Mouse (Mus musculus): ENCODE results near the gene Recql. TPM values are rescaled to one million over a fixed set of nuclear protein-coding genes. Genes with fewer than 3 reads are reported as not detected.
A peak's percentile ranks its signal among the peaks of the same experiment; 100 is the strongest.
"Not testable (repeated sequence)": the region's sequence is repeated elsewhere in the genome, so short reads cannot be mapped to it uniquely, and the experiment has no call there.

Recql gene
- total RNA-seq, 2 experiments from 2014 or later = 26.0 to 27.3 TPM

DNA sequence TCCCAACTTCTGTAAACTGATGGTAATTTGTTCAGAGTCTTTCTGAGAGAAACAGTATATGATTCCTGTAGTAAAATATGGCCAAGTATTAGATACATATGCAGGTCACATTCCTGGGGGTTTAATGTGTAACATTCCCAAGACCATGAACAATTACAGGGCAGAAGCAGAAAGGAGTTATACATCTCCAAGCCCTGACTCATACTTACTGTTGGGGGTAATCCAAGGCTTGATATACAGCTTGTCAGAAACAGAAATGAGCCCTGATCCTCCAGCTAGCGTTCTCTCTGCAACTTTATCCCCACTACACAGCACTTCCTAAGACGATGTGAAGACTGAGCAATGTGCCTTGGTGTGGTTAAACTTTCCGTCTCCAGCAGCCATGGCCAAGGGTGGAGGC lies 19.3 kb downstream of the Recql start:
- DNase-seq (ENCODE audit: low spot score in 2 of 2) = no peak
- intact Hi-C loops (cut with DNase I) = loop anchor here (10.0 kb wide), 1 partner anchor 97 kb away; no protein-coding TSS in a partner anchor

DNA sequence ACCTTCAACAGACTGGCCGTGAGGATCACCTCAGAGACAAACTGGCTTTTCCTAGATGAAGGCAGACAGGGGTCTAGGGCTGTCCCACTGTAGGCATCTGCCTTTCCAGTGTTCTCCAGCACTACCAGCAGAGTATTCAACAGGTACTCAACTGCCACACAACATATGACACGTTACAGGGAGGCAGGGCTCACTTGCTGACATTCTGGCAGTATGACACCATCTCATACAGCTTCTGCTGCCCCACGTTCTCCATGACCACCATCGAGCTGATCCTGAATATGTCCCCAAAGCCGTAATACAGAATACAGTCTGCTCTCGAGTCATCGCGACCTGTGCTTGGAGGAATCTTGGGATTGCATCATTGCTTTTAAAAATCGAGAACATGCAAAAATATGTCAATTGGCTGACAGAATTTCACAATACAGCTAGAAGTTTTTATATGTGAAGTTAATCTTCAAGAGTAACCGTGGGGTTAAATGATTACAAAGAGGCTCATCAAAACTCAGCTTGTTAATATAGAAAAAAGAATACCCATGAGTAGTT lies 20.3 kb downstream of the Recql start:
- intact Hi-C loops (cut with DNase I) = loop anchor here (10.0 kb wide), 1 partner anchor 98 kb away; no protein-coding TSS in a partner anchor
- no peak for DNase-seq (ENCODE audit: low spot score in 2 of 2)

- DNase-seq (ENCODE audit: low spot score in 2 of 2) = no peak
- intact Hi-C loops (cut with DNase I) = loop anchor here (10.0 kb wide), 1 partner anchor 99 kb away; no protein-coding TSS in a partner anchor
These were observed 21.0 kb downstream of the Recql start for GRCm38 (mm10) chr6:142365742-142366472.

DNA sequence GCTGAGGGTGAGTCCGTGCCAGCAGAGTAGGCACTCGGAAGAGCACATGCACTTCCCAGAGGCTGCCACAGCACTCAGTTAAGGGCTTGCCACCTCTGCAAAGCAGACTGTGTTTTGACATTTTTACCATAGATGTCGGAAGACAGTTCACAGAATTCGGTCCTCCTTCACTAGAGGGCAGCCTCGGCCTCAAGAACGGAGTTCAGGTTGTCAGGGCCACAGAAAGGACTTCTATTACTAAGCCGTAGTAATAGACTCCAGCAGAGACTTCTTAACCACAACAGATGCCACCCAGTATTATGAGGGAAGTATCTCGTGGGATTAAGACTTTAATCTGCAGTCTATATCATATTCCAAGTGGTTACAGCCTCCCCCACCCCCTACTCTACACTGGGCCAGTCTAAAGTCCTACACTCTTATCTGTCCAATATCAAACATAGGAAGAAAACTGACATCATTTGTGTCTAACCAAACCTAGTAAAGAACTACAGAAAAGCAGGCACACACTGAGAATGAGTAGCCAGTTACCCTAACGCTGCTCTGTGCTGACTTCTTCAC lies 23.8 kb downstream of the Recql start:
- DNase-seq (ENCODE audit: low spot score in 2 of 2) = no peak
- intact Hi-C loops (cut with DNase I) = loop anchor here (5.0 to 10.0 kb wide), 2 partner anchors 102 to 154 kb away; no protein-coding TSS in a partner anchor

- DNase-seq (ENCODE audit: low spot score in 2 of 2) = no peak
- intact Hi-C loops (cut with DNase I) = loop anchor here (5.0 to 10.0 kb wide), 2 partner anchors 103 to 155 kb away; no protein-coding TSS in a partner anchor
These were observed 24.9 kb downstream of the Recql start for GRCm38 (mm10) chr6:142362036-142362435.

DNA sequence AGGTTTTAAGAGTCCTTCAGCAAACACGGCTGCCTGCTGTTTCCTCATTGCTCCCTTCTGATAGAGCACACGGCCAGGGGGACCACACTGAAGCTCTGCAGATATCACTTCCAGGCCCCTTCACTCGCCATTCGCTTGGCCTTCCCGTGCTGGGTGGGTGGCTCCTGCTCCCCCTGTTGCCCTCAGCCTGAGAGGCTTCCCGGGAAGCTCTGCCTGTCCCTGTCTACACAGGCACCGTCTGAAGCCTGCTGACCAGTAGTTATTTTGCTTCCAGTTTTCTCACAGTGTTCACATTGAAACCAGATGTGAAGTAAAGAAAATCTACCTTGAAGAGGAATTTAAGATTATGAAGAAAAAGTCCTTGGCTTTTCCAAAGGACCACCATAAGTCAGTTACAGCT lies 29.8 kb downstream of the Recql start:
- intact Hi-C loops (cut with DNase I) = no loop called here
- DNase-seq (ENCODE audit: low spot score in 2 of 2) = no peak

DNA sequence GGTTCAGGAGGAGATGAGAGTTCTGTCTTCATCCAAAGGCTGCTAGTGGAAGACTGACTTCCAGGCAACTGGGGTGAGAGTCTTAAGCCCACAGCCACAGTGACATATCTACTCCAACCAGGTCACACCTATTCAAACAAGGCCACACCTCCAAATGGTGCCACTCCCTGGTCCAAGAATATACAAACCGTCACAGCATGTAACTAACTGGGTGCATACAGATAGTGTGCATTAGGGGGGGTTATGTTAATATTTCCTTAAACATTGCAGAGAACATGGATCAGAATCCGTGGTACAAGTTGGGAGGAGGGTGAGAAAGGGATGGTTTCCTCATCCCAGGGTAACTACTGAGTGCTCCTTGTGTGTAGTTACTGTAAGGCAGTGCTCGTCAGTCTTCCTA lies 34.8 kb downstream of the Recql start:
- intact Hi-C loops (cut with DNase I); DNase-seq (ENCODE audit: low spot score in 2 of 2): not testable (repeated sequence)

DNA sequence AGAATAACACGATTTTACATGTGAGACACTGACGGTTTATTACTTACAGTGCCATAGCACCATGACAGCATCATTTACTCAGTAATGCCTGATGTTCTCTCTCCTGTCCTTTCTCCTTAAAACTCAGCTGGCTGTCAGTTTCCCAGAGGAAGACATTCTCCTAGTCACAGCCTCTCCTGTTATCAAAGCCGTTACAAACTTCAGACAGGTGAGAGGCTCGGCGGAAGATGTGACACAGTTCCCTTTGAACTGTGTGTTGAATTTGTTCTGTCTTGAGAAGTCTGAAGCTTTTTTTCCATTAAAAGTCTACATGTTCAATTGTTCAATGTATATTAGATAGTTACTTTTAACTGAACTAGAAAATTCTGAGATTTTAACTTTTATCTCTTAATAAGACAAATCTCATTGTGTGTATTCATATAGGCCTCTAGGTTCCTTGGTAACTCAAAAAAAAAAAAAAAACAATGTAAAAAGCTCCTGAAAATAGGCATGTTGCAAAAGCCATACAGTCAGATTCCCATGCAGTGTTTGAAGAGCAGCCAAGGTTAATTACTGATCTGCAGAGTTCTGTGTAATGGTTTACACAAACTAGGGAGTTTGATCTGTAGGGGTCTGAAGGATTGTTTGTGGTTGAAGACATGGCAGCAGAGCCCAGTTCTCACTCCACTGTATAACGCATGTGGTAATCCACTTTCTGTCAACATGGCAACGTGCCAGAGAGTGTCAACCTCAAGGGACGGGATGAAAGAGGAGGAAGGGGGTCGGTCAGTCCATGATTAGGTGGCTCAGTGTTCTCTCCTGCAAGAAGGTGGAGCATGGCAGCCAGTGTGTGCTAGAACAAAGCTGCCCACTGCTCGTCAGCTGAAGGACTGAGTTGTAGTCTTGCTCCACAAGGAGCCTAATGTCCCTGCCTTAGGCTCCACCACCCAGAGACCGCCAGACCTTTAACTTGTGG lies 39.2 kb downstream of the Recql start:
- intact Hi-C loops (cut with DNase I) = loop anchor here (5.0 kb wide), 1 partner anchor 40 kb away; the partner anchor contains the start of genes Golt1b and Recql
- no peak for DNase-seq (ENCODE audit: low spot score in 2 of 2)

DNA sequence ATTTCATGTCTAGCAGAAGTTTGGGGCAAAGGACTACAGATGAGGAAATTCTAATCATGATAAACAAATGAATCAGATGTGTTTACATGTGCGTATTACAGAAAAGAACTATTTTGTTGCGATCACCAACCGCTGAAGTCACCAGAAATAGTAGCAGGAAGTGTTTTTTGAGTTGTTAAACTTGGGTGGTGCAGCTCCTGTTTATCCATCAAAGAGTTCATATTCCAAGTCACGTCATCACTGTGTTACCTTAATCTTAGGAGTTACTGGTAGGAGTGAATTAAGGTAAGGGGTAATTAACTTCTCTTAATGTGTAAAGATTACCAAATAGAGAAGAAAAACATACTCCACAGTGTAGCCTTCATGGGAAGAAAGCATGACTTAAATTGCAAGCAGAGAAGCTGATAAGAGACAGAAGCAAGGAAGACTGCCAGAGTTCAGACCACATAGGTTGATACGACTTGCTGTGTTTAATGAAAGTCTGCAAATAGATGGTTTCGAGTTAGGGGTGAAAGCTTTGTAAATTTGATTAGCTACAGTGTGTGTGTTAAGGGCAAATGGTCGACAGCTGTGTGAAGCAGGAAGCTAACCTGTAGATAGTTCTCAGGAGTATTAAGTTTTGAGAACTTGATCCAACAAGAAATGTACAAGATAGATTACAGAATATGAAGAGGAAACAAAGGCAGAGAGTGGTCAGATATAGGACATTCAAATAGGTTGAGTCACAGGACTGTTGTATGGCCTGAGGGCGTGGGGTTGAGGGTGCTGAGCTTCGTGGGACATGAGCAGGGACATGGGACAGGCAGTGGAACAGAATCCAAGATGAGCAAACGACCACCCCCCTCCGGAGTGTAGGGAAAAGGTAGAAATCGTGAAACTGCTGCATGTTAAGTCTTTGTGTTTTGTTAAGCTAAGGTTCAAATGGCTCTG lies 40.4 kb downstream of the Recql start:
- intact Hi-C loops (cut with DNase I) = loop anchor here (5.0 kb wide), 1 partner anchor 41 kb away; the partner anchor contains the start of genes Golt1b and Recql
- no peak for DNase-seq (ENCODE audit: low spot score in 2 of 2)

- DNase-seq (ENCODE audit: low spot score in 2 of 2) = peak; percentile 90 to 91
- intact Hi-C loops (cut with DNase I) = loop anchor here (5.0 kb wide), 1 partner anchor 42 kb away; the partner anchor contains the start of genes Golt1b and Recql
These were observed 41.3 kb downstream of the Recql start, which contains the start of gene Pyroxd1 for GRCm38 (mm10) chr6:142345440-142346038. TSS of gene Pyroxd1 (plus strand) at chr6:142345654.

GRCm38 (mm10) chr6:142343561-142343960 lies 43.3 kb downstream of the Recql start:
- peak in 1 of 2 experiments; percentile 31 for DNase-seq (ENCODE audit: low spot score in 2 of 2)
- intact Hi-C loops (cut with DNase I) = no loop called here

DNA sequence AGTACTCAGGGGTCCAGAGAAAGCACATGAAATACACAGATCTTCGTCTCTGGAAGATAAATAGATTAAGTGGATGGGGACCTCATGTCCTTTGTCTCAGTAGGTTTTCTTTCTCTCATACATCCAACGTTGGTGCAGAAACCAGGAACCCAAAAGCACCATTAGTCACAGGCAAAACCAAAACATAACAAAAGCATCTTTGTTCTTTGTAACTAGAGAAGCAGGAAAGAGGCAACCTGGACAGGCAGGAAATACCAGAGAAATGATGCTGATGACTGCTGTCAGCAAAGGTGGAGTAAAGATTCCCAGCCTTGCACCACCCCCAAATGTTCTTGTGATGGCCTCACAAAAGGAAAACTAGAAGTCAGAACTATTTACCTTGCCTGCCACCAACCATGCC lies 47.3 kb downstream of the Recql start:
- no peak for DNase-seq (ENCODE audit: low spot score in 2 of 2)
- intact Hi-C loops (cut with DNase I) = no loop called here

DNA sequence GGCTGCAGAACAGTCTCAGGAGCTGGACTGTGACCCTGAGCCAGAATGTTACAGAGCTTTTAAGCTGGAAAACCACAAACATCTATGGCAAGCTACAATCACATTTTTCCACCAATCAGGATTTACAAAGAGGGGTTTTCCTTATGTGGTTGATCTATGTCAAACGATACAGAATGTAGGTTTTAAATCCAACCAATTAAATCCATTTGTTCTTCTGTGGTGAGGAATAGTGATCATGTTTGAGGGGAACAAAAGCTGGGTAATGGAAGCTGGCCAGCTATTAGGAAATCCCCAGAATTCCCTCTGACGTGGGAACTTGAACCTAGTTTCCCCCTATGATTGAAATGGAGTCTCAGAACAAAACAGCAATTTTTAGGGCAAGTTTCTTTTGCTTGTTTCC lies 47.9 kb downstream of the Recql start:
- intact Hi-C loops (cut with DNase I) = no loop called here
- no peak for DNase-seq (ENCODE audit: low spot score in 2 of 2)

DNA sequence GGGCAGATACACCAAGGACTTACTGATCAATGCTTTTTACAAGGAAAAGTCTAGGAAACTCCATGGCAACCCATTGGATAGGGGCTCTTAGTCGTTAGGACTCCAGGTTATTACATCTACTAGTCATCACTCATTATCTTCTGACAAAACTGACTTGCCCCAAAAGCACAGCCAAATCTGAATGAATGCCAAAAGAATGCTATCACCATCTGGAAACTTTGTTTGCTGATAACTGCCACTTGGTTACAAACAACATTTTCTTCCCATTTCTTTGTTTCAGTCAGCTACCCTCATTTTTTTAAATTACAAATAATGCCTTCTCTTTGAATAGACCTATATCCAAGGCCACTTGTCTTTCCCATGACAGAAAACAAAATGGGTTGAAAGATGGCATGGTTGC lies 57.7 kb downstream of the Recql start:
- DNase-seq (ENCODE audit: low spot score in 2 of 2) = no peak
- intact Hi-C loops (cut with DNase I) = no loop called here

DNA sequence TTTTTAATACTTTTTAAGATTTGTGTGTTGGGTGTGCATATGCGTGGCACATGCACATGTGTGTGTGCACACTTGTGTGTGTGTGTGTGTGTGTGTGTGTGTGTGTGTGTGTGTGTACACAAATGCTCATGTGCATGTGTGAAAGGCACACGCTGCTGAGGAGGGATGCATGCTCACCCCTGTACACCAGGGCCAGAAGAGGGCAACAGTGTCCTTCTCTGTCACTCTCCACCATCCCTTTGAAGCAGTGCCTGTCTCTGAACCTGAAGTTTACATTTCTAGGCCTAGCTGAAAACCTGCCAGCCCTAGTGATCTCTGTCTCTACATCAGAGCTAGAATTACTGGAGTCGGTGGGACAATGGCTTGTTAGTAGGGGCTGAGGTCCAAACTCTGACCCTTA lies 60.3 kb downstream of the Recql start:
- DNase-seq (ENCODE audit: low spot score in 2 of 2) = no peak
- intact Hi-C loops (cut with DNase I) = no loop called here

GRCm38 (mm10) chr6:142322881-142323280 lies 64.0 kb downstream of the Recql start, which contains the start of gene Slco1a5:
TSS of gene Slco1a5 (minus strand) at chr6:142322981.
- intact Hi-C loops (cut with DNase I) = no loop called here
- DNase-seq (ENCODE audit: low spot score in 2 of 2) = no peak

GRCm38 (mm10) chr6:142317106-142317505 lies 69.8 kb downstream of the Recql start:
- no peak for DNase-seq (ENCODE audit: low spot score in 2 of 2)
- intact Hi-C loops (cut with DNase I) = no loop called here

DNA sequence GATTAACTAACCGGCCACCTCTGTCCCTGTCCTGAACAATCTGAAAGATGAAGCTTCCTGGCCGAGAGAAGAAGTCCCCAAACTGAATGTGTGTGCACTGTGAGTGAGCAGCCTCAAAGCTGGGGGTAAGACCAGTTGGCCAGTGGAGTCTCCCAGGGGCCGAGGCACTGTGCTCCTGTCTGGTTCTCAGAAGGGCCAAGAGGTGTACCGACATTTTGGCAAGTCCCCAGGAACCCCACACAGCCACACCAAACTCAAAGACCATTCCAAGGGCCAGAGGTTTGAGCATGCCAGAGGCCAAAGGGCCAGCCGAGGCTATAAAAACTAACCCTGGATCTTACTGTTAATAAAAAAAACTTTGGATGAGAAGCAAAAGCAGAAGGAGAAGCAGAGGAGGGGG lies 72.6 kb downstream of the Recql start:
- no peak for DNase-seq (ENCODE audit: low spot score in 2 of 2)
- intact Hi-C loops (cut with DNase I) = no loop called here

Measured in left cerebral cortex, postnatal 36 days (tissue).